Mouse (Mus musculus) testis, adult 2 months (tissue): Measurements from ENCODE around the gene Gba2.

Source experiments
- CTCF ChIP-seq: fragments of 200-500 bp; IDR thresholded peaks from 2 replicates; pipeline ENCODE4 v1.5.1; 2012; ENCODE audit warnings: low read depth, mild to moderate bottlenecking, inconsistent platforms, low read length, moderate library complexity; ENCODE audit not compliant: control insufficient read depth, insufficient read depth, insufficient replicate concordance
- POLR2A ChIP-seq: fragments of 200-500 bp; IDR thresholded peaks from 2 replicates; pipeline ENCODE4 v1.6.1; 2012; ENCODE audit warnings: low read depth, mild to moderate bottlenecking, inconsistent platforms, low read length, moderate library complexity; ENCODE audit not compliant: control insufficient read depth

DNA sequence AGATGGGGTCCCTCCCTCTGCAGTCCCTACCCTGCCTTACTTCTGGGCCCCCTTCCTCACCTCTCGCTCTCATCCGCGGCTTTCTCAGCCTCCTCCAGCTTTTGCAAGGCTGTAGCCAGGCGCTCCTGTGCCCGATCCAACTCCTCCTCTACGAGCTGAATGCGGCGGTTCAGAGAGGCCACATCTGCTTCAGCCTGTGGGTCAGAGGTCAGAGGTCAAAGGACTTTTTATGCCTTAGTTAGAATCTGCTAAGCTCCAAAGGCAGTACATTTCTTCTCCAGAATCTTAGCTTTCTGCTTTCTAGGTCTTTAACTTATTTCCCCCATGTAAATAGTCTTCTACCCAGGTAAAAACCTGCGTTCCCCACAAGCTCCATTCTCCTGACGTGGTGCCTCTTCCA, 59.1 kb downstream of the Gba2 start:
- TF ChIP-seq CTCF: no peak
- no peak for TF ChIP-seq POLR2A
